Mouse (Mus musculus) gastrocnemius, adult 18-20 months (tissue): Measurements from ENCODE around the gene Csnk1g2. TPM values are rescaled to one million over a fixed set of nuclear protein-coding genes. Genes with fewer than 3 reads are reported as not detected.
"Not testable (repeated sequence)": the region's sequence is repeated elsewhere in the genome, so short reads cannot be mapped to it uniquely, and the experiment has no call there.

Source experiments
- DNase-seq: peaks from one replicate; pipeline ENCODE4 v3.0.0; 2021; ENCODE audit warnings: low spot score
- total RNA-seq, 2 experiments: library from RNA; stranded (reverse); gene quantifications; 2 replicates each; pipeline ENCODE4 v1.2.3; 2021

The Csnk1g2 gene
- total RNA-seq, 2 experiments from 2014 or later, result 97.2 to 128 TPM

DNA sequence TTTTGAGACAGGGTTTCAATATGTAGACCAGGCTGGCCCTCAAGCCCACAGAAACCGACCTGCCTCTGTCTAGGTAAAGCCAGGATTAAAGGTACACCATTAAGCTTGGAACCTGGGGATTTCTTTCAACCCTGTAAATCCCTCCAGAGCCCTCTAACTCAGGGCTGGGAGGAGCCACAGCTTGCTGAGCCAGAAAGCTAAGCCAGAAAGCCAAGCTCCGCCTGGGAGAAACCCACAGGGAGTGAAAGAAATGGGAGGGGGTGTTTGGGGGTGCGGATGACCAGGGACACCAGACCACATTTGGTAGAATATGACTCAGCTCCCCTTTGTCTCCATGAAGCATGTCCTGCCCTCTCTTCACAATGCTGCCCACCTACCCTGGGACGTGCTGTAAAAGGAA lies 26.3 kb upstream of the Csnk1g2 start:
- DNase-seq, result no peak

DNA sequence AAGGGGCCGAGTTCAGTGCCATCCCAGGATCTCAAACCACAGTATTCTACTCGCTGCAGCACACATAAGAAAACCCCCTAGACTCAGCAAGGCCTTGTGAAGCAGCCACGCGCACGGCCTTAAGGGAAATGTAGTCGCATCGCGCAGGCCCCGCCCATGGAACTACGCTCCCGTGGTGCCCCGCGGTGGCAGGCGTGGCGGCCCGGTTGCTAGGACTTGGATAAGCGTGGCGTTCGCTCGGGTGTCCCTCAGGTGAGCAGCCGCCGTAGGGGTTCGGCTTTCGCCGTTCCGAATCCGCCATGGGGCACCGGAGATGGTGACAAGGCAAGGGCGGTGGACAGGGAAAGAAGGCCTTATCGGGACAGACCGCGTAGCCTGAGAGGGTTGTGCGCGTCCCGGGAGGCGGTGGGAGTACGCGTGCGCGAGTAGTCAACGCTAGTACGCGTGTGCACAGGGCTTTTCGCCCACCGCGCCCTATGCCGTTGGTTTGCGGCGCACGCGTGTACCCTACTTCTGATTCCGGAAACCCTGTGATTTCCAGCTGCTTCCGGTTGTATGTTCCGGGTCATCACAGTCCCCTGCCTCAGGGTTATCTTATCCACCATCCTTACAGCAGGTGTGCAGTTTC lies 19.8 kb upstream of the Csnk1g2 start, which contains the start of the genes Scamp4 and Adat3:
TSS of gene Scamp4 (plus strand) at position 175 of the 628 bp plus-strand sequence.
TSS of gene Adat3 (plus strand) at position 183 of the 628 bp plus-strand sequence.
- peak; percentile 93 for DNase-seq

DNA sequence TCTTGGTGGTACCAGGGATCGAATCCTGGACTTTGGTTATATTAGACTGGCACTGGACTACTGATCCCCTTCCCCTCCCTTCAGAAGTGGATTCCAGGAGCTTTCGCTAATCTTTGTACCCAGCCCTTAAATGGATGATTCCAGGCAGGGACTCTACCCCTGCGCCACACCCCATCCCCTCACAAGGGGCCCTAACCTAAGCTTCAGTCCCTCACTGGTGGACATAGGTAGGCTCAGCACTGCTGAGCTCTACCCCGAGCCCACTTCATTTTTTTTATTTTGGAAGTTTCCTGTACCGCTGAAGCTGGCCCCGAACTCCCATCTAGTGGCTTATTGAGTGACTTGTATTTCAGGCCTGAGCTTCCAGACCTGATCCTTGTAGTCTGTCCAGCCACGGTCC lies 19.3 kb upstream of the Csnk1g2 start:
- no peak for DNase-seq

DNA sequence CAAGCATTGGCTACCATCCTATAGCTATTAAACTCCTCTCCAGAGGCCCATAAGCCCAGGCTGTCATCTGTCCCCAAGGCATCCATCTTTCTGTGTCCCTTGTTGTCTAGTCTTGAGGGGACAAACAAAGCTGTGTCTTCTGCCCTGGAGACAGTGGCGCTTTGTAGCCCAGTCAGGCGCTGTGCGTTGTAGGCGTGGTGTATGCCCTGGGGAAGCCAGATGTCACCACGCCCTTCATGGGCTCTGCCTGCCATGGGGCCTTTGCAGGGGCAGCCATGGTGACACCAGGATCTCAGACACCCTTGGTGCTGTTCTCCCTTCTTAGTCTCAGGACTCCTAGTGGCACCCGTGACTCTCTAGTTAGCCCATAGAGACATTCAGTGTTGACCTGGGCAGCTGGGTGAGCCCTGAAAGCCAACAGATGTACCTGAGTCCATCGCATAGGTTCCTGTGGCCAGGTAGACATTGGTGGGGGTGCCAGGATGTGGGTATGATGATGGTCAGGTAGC lies 18.6 kb upstream of the Csnk1g2 start:
- DNase-seq, result no peak

DNA sequence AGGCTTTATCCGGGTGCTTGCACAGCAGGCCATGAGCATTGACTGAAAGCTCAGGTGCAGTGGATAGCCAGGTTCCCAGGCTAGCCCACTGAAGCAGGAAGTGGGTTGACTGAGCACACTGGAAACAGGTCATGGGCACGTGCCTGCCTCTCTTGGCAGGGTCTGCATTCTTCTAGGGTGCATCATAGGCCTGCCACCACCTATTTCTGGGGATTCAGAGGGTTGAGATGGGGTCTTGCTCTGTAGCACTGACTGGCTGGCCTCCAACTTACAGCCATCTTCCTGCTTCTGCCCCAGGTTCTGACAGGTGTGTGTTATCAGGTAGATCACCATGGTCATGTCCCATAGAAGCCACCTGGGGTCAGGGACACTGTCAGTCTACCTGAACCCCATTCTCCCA lies 17.6 kb upstream of the Csnk1g2 start:
- no peak for DNase-seq

DNA sequence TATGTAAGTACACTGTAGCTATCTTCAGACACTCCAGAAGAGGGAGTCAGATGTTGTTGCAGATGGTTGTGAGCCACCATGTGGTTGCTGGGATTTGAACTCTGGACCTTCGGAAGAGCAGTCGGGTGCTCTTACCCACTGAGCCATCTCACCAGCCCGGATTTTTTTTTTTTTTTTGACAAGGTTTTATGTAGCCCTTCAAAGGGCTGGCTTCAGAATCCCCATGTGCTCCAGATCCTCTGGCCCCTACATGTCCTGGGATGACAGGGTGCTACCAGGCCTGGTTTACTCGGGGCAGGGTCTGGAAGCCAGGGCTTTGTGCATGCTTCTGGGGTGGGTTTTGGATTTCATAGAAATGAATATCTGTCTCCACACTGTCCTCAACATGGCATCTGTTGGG lies 16.9 kb upstream of the Csnk1g2 start, which contains the start of gene Gm49322:
TSS of gene Gm49322 (plus strand) at position 301 of the 400 bp plus-strand sequence.
- DNase-seq, result not testable (repeated sequence)

DNA sequence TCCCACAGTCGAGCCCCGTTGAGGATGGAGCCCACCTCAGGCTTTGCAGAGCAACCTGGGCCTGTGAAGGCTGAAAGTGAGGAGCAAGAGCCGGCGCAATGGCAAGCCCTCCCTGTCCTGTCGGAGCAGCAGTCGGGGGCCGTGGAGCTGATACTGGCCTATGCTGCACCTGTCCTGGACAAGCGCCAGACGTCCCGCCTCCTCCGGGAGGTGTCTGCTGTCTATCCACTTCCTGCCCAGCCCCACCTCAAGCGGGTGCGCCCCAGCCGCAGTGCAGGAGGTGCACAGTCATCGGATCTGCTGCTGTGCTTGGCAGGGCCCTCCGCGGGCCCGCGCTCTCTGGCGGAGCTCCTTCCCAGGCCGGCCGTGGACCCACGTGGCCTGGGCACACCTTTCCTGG lies 16.3 kb upstream of the Csnk1g2 start:
- no peak for DNase-seq

DNA sequence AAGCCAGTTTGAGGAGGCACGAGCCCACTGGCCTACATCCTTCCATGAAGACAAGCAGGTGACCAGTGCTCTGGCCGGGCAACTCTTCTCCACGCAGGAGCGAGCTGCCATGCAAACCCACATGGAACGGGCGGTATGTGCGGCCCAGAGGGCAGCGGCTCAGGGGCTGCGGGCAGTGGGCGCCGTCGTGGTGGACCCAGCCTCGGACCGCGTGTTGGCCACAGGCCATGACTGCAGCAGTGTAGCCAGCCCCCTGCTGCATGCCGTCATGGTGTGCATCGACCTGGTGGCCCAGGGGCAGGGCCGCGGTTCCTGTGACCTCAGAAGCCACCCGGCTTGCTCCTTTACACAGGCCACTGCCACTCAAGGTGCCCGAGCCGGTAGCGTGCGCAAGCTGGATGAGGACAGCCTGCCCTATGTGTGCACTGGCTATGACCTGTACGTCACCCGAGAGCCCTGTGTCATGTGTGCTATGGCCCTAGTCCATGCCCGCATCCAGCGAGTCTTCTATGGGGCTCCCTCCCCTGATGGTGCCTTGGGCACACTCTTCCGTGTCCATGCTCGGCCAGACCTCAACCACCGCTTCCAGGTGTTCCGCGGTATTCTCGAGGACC lies 15.8 kb upstream of the Csnk1g2 start:
- no peak for DNase-seq

DNA sequence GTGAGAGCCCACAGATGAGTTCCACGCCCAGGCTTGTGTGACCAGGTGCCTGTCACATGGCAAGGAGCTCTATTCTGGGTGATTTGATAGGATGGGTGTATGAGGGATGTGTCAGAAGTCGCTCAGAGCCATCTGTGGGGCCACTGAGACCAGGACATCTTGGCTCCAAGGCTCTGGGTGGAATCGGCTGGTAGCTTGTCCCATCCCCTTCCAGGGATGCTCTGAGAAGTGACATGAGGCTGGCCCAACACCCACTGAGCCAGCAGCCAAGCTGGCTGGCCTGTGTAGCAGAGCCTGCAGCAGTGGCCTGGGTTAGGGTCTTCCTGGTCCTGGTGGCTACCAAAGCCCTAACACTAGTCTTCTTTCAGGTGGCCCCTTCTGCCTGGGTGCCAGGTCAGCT lies 14.2 kb upstream of the Csnk1g2 start:
- DNase-seq, result no peak

DNA sequence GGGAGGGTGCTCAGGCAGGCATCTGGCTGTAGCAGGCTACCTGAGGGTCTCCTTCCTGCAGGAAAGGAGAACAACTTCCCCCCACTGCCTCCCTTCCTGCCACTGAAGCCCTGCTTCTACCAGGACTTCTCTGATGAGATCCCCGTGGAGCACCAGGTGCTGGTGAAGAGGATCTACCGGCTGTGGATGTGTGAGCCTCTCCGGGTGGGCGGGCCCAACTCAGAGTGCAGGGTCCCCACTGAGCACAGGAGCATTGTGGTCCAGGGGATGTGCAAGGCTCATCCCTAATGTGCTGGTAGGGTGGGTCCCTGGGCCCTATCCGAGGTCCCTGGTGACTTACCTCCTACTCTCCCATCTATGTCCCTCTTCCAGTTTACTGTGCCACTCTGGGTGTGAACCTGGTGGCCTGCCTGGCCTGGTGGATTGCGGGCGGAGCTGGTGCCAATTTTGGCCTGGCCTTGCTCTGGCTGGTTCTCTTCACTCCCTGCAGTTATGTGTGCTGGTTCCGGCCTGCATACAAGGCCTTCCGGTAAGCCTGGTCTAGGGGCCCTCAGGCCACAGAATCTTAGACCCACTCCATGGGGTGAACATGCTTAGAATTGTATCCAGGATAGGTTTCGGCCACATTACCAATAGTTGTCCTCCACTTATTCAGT lies 13.2 kb upstream of the Csnk1g2 start:
- no peak for DNase-seq

DNA sequence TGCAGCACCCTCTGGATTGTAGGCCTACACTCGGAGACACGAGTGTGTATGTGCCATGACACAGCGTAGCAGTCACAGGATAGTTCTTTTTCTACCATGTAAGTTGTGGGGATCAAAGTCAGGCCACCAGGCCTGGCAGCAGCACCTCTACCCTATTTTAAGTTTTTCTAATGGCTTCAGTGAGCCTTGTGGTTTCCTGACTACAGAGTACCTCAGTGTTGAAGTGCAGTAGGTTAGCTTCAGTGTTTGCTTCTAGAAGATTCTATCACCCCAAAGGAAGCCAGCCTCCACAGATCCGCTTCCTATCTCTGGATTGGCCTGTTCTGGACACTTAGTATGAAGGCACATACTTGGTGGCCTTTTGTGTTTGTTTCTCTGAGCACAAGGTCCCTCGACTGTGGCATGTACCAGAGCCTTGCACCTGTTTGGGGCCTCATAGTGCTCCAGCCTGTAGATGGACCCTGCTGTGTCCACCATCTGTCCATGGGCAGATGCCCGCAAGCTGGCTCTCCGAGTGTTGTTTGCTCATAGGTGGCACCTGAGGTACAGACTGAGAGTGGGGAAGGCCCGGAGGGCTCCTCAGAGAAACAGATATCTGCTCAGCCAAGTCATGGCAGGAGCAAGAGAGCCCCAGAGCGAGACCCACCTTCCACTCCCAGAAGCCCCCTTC lies 12.4 kb upstream of the Csnk1g2 start:
- DNase-seq, result no peak

DNA sequence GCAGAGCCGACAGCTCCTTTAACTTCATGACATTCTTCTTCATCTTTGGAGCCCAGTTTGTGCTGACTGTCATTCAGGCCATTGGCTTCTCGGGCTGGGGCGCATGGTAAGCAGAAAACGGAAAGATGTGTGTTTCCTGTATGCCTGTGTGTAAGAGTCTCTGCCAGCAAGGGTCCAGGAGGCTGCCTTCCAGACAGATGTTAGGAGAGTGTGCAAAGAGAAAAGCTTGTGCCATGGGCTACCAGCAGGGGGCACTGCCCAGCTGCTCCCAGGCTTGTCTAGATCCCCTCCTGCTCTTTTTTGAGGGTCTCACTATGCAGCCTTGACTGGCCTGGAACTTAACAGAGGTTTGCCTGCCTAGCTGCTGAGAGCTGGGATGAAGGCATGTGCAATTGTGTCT lies 11.6 kb upstream of the Csnk1g2 start:
- no peak for DNase-seq

DNA sequence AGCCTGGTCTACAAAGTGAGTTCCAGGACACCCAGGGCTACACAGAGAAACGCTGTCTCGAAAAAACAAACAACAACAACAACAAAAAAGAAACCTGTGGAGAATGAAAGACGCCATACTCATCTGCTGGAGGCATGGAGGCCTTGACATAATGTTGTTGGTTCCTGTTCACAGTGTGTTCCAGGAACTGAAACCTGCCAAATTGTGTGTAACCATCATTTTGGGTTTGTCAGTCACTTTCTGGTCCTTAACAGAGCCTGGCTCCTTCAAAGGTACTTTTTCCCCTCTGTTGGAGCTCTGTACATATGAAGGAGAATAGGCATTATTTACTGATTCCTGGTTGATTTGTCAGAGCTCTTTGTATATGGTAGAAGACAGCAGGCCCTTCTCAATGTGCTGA lies 10.7 kb upstream of the Csnk1g2 start:
- no peak for DNase-seq

DNA sequence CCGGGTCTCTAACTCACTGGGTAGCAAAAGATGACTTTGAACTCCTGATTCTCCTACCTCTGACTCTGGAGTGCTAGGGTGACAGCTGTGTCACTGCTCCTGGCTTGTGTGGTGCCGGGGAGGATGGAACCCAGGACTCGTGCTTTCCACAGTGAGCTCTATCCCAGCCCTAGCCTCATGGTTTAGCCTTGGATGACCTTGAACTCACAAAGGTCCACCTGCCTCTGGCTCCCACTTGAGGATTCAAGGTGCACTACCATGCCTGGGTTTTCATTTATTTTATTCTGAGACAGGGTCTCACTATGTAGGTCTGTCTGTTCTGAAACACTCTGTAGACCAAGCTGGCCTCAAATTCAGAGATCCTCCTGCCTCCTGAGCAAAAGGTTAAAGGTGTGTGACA lies 8.8 kb upstream of the Csnk1g2 start:
- DNase-seq, result no peak

DNA sequence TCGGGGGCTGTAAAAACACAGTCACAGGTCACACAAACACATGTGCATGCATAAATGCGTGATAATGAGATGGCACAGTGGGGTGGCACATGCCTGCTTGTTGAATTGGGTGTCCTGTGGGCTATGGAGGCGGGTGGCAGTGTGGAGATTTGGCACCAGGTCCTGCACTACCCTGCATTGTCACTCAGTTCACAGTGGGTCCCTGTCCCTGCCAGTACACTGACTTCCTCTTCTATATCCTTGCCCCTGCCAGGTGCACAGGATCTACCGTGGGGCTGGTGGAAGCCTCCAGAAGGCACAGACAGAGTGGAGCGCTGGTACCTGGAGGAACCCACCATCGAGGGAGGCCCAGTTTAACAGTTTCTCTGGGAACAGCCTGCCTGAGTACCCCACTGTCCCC lies 8.3 kb upstream of the Csnk1g2 start:
- no peak for DNase-seq

DNA sequence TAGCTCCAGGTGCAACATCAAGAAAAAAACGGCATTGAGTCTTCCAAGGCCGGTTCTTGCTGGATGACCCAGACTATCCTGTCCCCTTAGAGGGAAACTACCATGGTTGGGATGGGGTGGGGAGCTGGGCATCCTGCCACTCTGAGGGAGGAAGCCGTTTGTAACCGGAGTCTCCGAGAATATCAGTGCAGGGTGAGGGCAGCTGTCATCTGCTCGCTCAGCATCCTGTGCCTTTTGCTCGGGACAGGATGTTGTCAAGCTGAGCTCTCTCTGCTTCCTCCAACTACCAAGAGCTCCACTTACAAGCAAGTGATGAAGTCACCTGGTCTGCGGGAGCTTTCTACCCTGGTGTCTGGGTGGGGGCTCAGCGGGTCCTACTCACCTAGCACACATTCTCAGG lies 4.5 kb upstream of the Csnk1g2 start:
- DNase-seq, result peak; percentile 59

DNA sequence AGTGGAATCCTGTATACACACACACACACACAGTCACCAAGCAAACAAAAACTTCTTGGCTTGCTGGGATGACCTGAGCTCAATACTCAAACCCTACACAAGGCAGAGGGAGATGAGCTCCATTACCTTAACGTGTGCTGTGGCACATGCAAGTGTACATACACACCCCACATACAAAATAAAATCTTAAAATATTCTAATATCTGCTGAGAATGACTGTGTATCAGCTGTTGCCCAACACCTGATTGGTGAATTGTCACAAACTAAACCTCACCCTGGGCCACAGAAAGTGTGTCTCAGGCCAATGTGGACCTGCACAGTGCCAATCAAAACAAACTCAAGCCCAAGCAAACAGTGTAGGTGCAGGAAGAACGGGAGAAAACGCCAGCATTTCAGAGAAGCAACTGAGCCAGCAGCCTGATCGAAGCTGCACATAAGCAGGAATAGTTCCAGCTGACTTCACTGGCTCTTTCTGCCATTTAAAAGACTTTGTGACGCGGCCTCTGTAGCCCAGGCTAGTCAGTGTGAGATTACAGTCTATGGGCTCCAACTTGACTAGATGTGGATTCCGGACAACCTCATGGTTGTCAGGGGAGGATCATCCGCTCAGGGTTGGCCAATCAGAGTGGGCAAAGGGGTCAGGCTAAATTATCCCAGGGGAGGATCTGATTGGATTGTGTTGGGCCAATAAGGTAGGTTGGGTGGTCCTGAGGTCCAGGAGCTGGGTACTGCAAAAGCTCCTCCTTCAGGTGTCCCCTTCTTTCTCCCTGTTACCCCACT lies 3.0 kb upstream of the Csnk1g2 start:
- DNase-seq, result no peak

DNA sequence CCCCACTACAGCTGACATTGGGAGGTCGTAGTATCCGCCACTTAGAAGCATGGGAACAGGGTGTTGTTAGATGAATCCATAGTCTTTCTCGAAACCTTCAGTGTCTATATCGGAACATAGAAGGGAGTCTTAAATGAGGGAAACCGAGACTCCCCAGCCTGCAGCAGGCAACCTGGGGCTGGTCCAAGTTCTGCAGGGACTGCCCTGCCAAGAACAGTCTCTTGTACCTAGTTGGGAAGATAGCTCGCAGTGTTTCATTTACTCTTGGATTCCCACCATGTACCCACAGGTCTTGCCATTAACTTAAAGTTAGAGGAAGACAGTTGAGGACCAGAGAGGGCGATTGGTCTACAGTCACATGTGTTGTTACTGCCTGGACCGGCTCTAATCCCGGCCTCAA lies 2.3 kb upstream of the Csnk1g2 start:
- no peak for DNase-seq

DNA sequence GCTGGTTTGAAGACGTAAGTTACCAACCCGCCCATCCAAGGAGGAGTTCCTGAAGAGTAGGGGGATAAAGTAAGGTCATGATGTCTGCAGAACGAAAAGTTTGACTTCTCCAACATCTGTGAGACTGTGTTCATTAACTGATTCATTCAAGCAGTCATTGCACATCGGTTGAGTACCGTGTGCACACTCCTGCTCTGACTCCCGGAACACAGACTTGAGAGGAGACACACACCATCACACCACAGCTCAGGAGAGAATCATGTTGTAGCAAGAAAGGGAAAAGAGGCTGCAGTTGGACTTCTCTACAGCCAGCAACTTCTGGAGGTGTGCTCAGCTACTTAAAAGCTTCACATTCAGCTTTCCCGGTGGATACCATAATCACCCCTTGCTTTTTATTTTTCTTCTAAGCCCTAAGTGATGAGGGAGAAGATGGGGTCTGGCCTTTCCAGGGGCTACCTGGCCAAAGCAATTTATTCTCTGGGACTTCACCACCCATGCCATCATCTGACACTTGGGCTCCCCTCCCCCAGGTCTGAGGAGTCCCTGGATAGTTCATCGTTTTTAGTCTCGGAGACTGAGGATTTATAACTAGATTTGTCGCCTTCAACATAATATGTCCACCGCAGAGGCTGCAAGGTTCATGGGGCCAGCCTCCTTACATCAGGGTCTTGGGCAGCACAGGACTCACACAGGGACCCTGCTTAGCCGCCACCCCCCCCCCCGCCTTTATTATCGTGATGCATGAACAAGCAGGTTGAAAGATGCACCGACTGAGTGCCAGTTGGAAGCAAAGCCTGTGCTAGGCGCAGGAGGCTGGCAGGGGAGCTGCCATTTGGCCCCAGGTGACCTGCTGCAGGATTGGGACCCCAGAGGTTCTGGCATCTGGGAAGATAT lies 1.6 kb upstream of the Csnk1g2 start:
- DNase-seq, result no peak

DNA sequence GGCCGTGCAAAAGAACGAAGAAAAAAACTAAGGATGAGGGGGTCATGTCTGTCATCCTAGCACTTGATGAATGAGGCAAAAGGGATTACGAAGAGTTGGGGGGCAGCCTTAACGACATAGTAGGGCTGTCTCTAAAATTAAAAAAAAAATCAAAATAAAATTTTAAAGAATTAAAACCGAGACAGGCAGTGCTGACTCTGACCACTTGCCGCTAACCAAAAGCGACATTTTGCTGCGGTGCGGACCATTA lies 1.0 kb upstream of the Csnk1g2 start:
- no peak for DNase-seq
